Mouse (Mus musculus) right cerebral cortex, postnatal 10 days (tissue): Measurements from ENCODE around the gene Spaca7.
"Not testable (repeated sequence)": the region's sequence is repeated elsewhere in the genome, so short reads cannot be mapped to it uniquely, and the experiment has no call there.

ENCODE experiments used
- DNase-seq, 2 experiments: peaks; one replicate each; pipeline ENCODE4 v3.0.0; 2021; ENCODE audit warnings: low spot score in 2 of 2

Spaca7 gene

DNA sequence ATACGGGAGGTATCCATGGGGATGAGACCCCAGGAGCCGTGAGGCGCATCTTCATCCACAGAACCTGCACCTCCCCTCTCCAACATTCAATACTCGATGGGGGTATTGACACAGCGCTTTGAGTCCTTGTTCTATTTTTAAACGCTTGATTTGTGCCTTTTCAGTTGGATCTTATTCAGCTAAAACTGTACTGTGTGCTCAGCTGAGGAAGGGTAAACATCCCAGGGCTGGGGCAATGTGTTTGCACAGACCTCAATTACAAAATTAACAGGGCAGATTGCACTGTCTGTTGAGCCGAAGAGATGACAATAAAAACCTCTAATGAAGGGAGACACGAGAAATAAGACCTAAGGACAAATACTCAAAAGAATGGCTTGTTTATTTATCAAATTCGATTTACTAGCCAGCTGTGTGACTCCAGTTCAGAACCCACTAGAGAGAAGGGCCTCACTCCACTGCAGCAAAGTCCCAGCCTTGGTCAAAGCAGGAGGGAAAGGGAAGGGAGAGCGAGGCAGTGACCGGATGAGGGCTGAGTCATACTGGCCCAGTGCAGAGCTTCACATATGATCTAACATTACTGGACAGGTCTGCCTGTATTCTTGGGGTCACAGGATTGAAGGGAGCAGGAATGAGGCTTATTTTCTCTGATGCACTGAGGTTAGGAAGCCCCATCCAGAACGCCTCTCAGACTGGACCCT is 37.1 kb downstream of the Spaca7 start:
- DNase-seq = peak in 1 of 2 experiments; percentile 20

DNA sequence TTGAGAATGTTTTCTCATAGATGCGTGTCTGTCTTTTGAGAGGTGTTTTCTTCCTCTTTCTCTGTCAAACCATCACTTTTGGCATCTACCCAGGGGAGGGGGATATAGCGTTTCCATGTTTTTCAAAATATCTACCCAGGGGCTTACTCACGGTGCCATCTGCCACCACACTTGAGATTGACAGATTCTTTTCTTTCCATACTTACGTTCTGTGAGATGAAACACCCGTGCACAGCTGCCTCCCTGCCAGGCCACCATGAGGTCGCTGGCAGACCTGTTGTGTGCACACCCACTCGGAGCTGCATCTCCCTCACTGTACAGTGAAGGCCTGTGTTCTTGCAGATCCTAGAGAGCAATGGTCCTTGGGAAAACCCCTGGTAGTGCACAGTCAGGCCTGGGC is 40.4 kb downstream of the Spaca7 start:
- DNase-seq = no peak

DNA sequence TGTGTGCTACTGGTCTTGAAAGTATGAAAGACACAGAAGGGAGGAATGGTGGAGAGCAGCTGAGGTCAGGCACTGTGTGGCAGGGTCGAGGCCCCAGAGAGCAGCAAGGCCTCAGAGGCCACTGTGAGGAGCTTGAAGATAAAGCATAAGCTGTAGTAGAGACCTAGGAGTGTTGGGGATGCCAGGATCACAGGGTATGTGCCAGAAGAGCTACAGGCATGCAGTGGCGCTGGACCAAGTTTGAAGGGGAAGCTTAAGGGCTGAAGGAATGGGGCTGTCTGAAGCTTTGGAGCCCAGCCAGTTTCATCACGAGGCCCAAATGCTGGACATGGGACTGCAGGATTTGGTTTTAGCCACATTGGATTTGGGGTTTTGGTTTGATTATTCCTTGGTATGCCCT is 44.5 kb downstream of the Spaca7 start:
- DNase-seq = not testable (repeated sequence)

DNA sequence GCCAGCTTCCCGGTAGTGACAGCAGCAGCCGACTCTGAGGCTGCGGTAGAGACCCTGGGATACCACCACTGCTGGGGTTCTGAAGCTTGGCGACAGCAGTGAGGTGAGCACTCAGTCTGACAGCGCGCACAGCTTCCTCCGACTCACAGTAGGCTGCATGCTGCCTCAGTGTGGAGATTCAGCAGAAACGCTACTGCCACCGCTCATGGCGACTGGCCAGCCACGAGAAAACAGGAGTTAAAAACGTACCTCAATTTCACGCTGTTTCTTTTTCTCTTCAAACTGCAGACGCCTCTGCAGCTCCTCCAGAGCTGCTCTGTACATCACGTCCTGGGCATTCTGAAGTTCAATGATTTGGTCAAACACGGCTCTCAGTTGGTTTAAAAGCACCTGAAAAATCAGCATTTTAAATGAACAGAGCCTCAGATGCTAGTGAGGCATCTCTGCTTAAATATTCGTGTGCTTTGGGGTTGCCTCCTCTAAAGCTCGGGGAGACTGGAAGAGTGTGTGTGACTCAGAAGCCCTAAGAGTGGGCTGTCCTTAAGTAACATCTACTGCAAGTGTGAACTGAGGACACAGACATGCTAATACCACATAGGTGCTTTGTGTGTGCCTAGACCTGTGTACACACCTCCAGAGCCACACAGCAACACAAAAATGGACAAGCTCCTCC is 48.9 kb downstream of the Spaca7 start:
- DNase-seq = peak; percentile 46 to 68

DNA sequence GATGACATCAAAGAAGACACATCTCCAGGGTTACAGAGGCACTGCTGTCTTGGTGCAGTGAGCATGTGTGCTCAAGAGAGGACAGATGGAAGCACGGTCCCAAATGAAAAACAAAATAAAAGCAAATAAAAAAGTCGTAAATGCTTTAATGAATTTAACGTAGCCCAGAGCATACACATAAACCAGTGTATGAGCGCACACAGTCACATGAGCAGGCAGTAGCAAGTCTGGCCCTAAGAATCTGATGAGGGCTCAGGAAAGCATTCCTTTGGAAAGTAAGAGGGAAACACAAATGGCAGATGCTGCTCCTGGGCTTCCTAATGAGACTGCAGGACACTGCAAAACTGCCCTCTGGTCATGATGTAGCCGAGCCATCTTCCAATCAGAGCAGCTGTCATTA is 53.1 kb downstream of the Spaca7 start:
- DNase-seq = no peak

DNA sequence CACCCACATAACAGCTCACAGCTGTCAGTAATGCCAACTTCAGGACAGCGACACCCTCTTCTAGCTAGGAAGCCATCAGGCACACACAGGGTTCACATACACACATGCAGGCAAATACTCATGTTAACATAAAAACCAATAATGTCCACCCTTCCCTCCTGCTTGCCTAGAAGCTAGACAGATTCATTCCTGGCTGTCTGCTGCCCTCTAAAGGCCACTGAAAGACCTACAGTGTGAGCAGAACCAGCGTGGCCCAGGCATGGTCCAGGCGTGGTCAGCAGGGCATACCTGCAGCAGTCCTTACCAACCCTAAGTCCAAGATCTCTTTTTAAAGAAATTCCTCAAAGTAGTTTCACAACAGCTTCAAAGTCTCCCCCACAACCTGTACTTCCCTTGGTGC is 56.2 kb downstream of the Spaca7 start:
- DNase-seq = peak; percentile 65 to 71

DNA sequence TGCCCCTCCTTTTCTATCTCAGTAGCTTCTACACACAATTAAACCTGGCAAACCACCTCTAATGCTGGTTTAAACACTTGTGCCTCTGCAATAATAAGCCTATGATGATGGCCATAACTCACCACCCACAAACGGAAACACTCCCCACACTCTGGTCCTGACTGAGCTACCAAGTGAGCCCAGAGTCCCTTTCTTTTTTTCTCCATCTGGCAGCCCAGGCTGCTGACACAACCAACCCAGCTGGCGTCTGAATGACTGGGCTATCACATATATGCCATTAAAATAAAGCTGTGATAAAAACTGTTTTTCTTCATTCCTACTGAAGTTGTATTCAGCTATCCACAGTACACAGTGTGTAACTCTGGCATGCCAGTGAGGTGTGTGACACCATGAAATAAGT is 62.5 kb downstream of the Spaca7 start:
- no peak for DNase-seq

DNA sequence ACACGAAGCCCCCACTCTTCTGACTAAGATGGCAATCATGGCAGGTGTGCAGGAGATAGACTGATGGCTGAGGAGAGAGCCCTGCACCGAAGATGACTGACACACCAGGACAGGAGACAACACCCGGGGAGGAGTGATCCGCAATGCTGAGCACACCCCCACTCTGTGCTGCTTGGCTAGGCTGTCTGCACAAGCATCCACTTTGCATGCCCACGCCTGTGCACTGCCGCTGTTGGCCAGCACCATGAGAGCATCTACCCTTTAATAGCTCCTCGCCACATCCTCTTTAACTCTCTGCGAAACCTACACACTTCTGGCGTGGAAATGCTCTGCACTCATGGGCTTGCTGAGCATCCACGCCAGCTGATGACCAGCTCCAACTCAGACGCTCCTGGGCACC is 65.6 kb downstream of the Spaca7 start:
- DNase-seq = no peak

DNA sequence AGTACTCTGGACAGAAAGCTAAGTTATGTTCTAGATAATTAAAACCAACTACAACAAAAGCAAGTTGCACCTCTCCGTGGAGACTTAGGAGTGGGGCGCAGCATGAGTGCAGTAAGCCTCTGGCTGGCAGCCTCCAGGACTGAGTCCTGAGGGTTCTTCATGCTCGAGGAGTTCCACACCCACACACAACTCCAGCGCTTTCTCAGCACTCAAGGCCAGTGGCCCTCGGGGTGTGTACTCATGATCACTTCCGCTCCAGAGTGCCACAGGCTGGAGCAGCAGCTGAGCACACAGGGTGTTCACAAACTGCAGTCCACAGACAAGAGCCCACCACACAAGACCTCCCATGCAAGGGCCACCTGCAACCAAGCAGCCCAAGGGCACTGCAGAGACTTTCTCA is 68.7 kb downstream of the Spaca7 start:
- DNase-seq = no peak

DNA sequence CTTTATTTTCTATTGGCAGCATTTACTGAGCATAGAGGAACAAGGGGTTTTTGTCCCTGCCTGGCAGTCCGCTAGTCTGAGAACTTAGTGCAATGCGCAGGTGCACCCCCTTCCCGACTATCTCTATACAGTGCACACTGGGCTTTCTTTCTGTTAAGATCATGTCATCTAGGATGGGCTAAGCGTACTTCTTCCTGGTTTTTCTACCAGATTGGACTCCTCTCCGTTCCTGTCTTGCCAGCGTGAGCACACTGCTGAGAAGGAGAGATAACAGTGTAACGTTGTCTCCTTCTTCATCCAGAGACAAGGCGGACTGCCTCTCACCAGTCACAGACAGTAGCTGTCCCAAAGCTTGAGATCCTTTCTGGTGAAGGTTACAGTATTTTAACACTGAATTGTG is 71.5 kb downstream of the Spaca7 start:
- DNase-seq = no peak

DNA sequence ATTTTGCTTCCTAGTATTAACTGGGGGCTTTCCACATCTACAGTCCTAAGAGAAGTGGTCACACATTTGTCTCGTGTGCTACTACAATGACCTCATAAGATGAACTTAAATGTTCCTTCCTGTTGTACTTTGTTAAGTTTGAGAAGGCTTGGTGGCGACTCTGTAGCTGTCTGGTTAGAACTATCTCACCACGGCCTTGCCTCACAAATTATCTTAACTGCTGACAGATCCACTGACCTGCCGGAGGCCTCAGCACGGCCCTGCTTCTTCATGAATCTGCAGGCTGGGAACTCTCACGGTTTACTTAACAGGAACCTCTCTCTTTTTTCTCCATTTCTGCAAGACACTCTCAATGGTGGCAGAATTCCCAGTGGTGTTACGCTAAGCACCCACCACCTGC is 72.1 kb downstream of the Spaca7 start:
- no peak for DNase-seq

DNA sequence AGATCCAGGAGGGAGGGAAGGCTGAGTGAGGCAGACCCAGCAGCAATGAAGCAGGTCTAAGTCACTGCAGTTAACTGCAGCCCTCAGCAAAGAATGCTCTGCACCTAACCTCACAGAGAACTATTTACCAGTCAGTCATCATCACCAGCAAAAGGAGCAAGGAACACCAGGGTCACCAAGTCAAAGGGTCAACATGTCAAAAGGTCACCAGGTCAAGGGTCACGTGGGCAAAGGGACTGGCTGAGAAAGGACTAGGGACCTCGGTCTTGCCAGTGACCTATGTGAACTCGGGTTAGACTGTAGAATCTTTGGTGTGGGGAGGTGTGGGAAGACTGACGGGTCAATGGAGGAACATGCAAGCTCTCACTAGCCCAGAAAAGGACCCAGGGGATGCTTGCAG is 73.7 kb downstream of the Spaca7 start:
- DNase-seq = no peak

DNA sequence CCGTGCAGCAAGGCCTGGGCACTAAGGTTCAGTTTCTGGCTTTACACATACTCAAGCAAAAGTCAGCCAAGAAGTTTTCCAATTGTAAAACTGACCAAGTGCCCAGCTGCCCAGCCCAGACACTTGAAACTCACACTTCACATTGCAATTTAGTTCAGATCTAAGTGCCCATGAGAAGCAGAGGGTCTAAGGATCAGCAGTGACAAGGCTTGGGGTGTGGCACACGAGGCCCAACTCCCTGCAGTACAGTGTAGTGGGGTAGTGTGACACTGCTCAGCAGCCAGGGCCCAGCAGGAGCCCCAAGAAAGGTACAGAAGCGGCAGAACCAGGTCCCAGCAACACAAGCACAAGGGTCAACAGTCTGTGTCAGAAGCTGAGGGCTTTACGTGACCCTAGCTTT is 76.1 kb downstream of the Spaca7 start:
- no peak for DNase-seq
